Mouse (Mus musculus): ENCODE measurements at regions not wholly inside any gene's neighbourhood (a gene's known extent, or its start where the extent isn't known, plus 50 kb on each side); places are given as distances from the start of the nearest gene placed in this dataset.
"Not testable (repeated sequence)": the region's sequence is repeated elsewhere in the genome, so short reads cannot be mapped to it uniquely, and the experiment has no call there.

GRCm38 (mm10) chr1:181262496-181262895 is 50.7 kb upstream of the Wdr26 start:
- DNase-seq = no peak

GRCm38 (mm10) chr1:181263216-181263615 is 51.4 kb upstream of the Wdr26 start:
- DNase-seq = no peak

DNA sequence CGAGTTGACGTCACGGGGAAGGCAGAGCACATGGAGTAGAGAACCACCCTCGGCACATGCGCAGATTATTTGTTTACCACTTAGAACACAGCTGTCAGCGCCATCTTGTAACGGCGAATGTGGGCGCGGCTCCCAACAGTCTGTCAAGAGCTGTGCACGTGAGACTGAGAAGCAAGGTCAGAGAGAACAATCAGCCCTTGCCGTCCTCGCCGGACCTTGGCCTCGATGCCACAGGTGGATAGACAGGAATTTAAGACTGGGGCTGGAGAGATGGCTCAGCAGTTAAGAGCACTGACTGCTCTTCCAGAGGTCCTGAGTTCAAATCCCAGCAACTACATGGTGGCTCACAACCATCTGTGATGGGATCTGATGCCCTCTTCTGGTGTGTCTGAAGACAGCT is 58.7 kb upstream of the Wdr26 start:
- not testable (repeated sequence) for DNase-seq

DNA sequence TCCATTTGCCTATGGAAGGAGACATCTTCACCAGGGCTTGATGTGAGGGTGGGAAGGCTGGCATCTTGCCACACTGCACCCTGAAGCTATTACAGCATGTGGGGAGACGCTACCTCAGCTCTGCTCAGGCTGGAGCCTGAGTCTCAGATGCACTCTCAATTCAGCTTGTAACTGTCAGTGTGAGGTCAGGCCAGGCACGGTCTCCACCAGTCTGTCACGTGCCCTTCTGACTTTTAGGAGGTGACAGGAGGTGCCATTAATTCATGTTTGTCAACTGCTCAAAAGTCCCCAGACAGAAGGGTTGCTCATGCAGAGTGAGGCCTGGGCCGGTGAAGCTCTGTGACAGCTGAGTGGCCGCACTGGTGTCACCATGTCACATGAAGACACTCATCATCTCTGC is 59.4 kb upstream of the Wdr26 start:
- no peak for DNase-seq

GRCm38 (mm10) chr1:181271821-181272220 is 60.0 kb upstream of the Wdr26 start:
- no peak for DNase-seq

- peak; percentile 55 for DNase-seq
Measured at GRCm38 (mm10) chr1:181272622-181273296, 61.0 kb upstream of the Wdr26 start.

DNA sequence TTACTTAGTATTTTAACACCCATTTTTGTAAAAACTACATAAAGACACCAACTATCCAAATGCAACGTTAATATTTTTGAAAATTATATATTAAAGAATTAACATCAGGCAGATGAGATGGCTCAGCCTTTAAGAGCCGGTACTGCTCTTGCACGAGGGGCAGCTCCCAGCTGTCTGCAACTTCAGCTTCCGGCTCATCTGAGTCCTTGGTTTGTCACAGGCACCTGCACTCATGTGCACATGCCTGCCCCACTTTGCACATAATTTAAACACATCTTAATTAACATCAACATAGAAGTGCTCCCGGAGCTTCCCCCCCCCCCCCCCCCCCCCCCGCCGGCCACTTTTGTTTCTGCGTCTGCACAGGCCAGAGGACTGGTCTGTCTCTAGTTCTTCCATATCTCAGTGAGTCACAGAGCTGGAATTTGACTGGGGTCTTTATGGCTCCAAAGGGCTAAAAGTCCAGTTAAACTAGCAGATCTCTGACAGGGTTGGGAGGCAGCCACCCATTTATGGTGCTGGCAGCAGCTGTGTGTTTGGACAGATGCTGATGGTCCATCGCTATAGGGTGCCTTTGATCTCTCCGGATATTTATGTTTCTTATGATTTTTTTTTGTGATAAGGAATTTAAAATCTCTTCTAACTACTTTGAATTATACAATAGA is 61.9 kb upstream of the Wdr26 start:
- DNase-seq = no peak

DNA sequence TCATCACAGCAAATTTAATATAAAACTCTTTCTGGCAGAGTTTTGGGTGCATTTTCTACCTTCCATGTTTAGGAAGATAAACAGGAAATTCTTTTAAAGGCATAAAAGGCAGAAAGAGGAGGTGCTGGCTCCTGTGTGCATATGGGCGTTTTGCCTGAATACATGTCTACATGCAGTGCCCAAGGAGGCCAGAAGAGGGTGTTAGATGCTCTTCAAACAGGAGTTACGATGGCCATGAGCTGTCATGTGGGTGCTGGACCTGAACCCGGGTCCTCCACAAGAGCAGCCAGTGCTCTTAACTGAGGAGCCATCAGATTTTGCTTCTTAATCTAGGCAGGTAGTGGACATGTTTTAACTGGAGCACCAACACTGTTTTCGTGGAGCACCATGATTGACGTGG is 69.0 kb upstream of the Wdr26 start:
- no peak for DNase-seq

DNA sequence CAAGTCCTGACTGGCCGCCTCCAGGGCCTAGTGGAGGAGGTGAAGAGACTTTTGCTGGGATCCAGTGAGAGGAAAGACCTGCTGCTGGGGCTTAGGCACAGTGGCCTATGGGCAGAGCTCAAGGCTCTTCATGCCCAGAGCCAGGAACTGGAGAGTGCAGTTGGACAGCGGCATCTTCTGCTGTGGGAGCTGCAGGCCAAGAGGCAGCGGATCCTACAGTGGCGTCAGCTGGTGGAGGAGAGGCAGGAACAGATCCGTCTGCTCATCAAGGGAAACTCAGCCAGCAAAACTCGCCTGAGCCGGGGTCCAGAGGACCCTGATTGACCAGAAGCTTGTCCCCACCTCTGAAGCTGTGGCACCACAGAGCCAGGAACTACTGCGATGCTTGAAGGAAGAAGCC is 69.4 kb upstream of the Cnih3 start:
- not testable (repeated sequence) for DNase-seq

DNA sequence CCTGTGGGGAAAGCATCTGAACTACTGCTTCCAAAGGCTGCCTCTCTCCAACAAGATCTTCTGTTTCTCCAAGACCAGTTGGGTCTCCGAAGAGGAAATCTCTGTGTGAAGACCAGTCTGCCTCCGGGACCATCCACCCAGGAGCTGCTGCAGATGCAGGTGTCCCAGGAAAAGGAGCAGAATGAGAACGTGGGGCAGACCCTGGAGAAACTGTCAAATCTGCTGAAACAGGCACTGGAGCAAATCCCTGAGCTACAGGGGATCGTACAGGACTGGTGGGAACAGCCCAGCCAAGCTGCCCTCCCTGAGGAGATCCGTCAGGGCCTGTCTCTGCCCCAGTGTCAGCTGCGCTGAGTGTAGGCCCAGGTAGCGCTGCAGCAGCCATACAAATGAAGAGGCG is 68.9 kb upstream of the Cnih3 start:
- DNase-seq = not testable (repeated sequence)

GRCm38 (mm10) chr1:181284301-181285197 is 67.9 kb upstream of the Cnih3 start:
- no peak for DNase-seq

- DNase-seq = peak; percentile 9
Measured at GRCm38 (mm10) chr1:181285600-181285999, 66.8 kb upstream of the Cnih3 start.

GRCm38 (mm10) chr1:181286146-181286545 is 66.3 kb upstream of the Cnih3 start:
- no peak for DNase-seq

DNA sequence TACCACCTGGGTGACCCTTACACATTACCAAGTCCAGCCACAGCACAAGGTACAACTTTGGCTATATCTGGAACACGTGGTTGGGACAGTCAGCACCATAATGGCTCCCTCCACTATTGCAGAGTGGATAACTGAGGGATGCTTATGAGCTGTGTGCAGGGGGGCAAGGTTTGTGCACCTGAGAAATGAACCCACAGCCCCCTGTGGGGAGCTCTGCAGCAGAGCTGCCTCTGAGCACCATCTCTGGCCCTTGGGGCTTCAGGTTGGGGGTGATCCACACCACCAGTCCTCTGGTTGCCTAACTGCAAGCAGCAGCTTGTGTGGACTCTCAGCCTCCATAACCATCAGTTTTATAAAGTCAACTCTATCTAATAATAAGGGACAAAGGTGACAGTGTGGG is 65.3 kb upstream of the Cnih3 start:
- no peak for DNase-seq

- no peak for DNase-seq
Measured at GRCm38 (mm10) chr1:181289385-181290035, 62.9 kb upstream of the Cnih3 start.

DNA sequence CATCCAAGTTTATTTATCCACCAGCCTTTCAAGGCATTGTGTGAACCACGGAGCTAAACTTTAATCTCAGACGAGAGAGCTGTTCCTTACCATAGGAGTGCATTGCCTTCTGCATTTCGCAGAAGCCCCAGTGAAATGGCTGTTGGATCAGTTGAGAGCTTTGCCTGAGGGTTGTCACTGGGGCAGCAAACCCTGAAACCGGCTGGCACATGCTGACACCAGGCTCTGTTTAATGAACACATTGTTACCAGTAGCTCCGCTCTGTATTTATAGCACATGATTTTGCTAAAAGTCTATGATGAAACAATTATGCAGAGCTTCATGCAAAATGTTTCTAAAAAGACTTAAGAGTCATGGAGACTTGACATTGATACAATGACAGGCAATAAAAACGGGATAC is 61.2 kb upstream of the Cnih3 start:
- no peak for DNase-seq

- DNase-seq = no peak
Measured at GRCm38 (mm10) chr1:181291966-181292365, 60.5 kb upstream of the Cnih3 start.

- DNase-seq = no peak
Measured at GRCm38 (mm10) chr1:181293079-181293865, 59.2 kb upstream of the Cnih3 start.

GRCm38 (mm10) chr1:181295651-181296050 is 56.8 kb upstream of the Cnih3 start:
- DNase-seq = no peak

- no peak for DNase-seq
Measured at GRCm38 (mm10) chr1:181298063-181298462, 54.4 kb upstream of the Cnih3 start.

- DNase-seq = no peak
Measured at GRCm38 (mm10) chr1:181299075-181299665, 53.3 kb upstream of the Cnih3 start.

DNA sequence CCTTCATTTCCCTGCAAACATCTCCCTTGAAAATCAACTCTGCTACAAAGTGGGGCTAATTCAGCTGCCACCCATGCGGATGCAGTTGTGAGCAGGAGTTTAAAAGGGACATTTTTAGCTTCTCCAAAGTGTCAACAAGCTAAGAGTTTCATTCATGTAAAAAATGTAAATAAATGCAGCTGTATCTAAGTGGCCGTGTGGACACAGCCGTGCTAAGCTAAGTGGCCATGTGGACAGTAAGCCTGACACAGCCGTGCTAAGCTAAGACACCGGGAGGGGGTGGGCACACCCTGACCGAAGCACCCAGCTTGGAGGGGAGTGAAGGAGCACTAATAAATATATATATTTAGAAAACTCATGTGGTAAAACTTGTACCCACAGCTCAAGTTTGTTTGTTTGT is 52.6 kb upstream of the Cnih3 start:
- no peak for DNase-seq
